Mouse (Mus musculus) CH12.LX (cell line): ENCODE measurements around the gene Polk. TPM values are rescaled to one million over a fixed set of nuclear protein-coding genes. Genes with fewer than 3 reads are reported as not detected.

Experiments used
- DNase-seq: peaks from one replicate; pipeline ENCODE4 v3.0.0-alpha.2; 2013; ENCODE audit errors: extremely low read depth
- H3K27ac ChIP-seq: 2 replicates; pipeline ENCODE4 v1.5.1; 2012; ENCODE audit warnings: low read depth, mild to moderate bottlenecking, control low read depth, moderate library complexity; ENCODE audit not compliant: insufficient read depth
- H3K27me3 ChIP-seq: replicated peaks from 2 replicates; pipeline ENCODE3; 2012; ENCODE audit warnings: inconsistent platforms
- H3K36me3 ChIP-seq, 2 experiments: replicated peaks in 1 of 2; 2 replicates each; pipeline versions ENCODE3 to v1.6.1; 2012; ENCODE audit warnings: inconsistent platforms in 1 of 2, low read length in 1 of 2, mild to moderate bottlenecking in 1 of 2, mixed read lengths in 1 of 2, moderate library complexity in 1 of 2; ENCODE audit not compliant: control insufficient read depth in 1 of 2, insufficient read depth in 1 of 2
- H3K4me1 ChIP-seq, 2 experiments: 2 replicates each; pipeline ENCODE4 v1.6.1; 2012; ENCODE audit warnings: inconsistent platforms in 1 of 2, moderate library complexity in 1 of 2; ENCODE audit not compliant: insufficient read depth in 2 of 2, control insufficient read depth in 1 of 2
- H3K4me2 ChIP-seq: 2 replicates; pipeline ENCODE4 v1.6.1; 2012; ENCODE audit warnings: low read depth, mild to moderate bottlenecking, control low read depth; ENCODE audit not compliant: poor library complexity, insufficient read depth, severe bottlenecking
- H3K4me3 ChIP-seq, 3 experiments: fragments of 150-350 bp in 1 of 3; sonication (generic) in 1 of 3; replicated peaks in 1 of 3; 2 replicates each; pipeline versions ENCODE3 to v1.5.1; 2011 to 2012; ENCODE audit warnings: low read depth in 2 of 3, low read length in 2 of 3, mild to moderate bottlenecking in 2 of 3, moderate library complexity in 2 of 3, control low read depth in 1 of 3, improper control_type of control experiment in 1 of 3, inconsistent platforms in 1 of 3, mixed read lengths in 1 of 3; ENCODE audit not compliant: poor library complexity in 1 of 3
- H3K79me2 ChIP-seq: replicated peaks from 2 replicates; pipeline ENCODE4 v1.6.1; 2012; ENCODE audit warnings: mild to moderate bottlenecking, moderate library complexity; ENCODE audit not compliant: control insufficient read depth, poor library complexity, insufficient read depth, severe bottlenecking; ENCODE audit errors: extremely low read depth
- H3K9ac ChIP-seq: 2 replicates; pipeline ENCODE4 v1.6.1; 2012; ENCODE audit warnings: low read depth, mild to moderate bottlenecking, control low read depth, moderate library complexity; ENCODE audit not compliant: insufficient read depth
- H3K9me3 ChIP-seq: replicated peaks from 2 replicates; pipeline ENCODE3; 2012; ENCODE audit warnings: low read length, inconsistent platforms, mixed read lengths
- BHLHE40 ChIP-seq: IDR thresholded peaks from 2 replicates; pipeline ENCODE4 v1.6.1; 2011; ENCODE audit warnings: mild to moderate bottlenecking, low read depth, low read length, improper control_type of control experiment
- CHD1 ChIP-seq: IDR thresholded peaks from 2 replicates; pipeline ENCODE4 v1.6.1; 2012; ENCODE audit warnings: low read depth, low read length, improper control_type of control experiment, inconsistent platforms
- CHD2 ChIP-seq: IDR thresholded peaks from 2 replicates; pipeline ENCODE4 v1.6.1; 2011; ENCODE audit warnings: low read length, improper control_type of control experiment
- CTCF ChIP-seq, 2 experiments: IDR thresholded peaks in 1 of 2; conservative IDR thresholded peaks in 1 of 2; 2 replicates each; pipeline ENCODE4 v1.5.1; 2011 to 2012; ENCODE audit warnings: low read depth in 2 of 2, low read length in 2 of 2, improper control_type of control experiment in 1 of 2, inconsistent platforms in 1 of 2, mild to moderate bottlenecking in 1 of 2, moderate library complexity in 1 of 2
- E2F4 ChIP-seq: IDR thresholded peaks from 2 replicates; pipeline ENCODE4 v1.6.1; 2011; ENCODE audit warnings: low read depth, low read length, improper control_type of control experiment; ENCODE audit not compliant: insufficient replicate concordance
- ELF1 ChIP-seq: IDR thresholded peaks from 2 replicates; pipeline ENCODE4 v1.6.1; 2014; ENCODE audit warnings: low read depth, mild to moderate bottlenecking, inconsistent platforms, low read length, improper control_type of control experiment
- EP300 ChIP-seq: IDR thresholded peaks from 2 replicates; pipeline ENCODE4 v1.6.1; 2011; ENCODE audit warnings: low read length, improper control_type of control experiment
- ETS1 ChIP-seq: conservative IDR thresholded peaks from 2 replicates; pipeline ENCODE4 v1.6.1; 2012; ENCODE audit warnings: low read depth, mild to moderate bottlenecking, inconsistent platforms, low read length, improper control_type of control experiment, moderate library complexity
- GABPA ChIP-seq: IDR thresholded peaks from 2 replicates; pipeline ENCODE4 v1.6.1; 2012; ENCODE audit warnings: low read depth, low read length, improper control_type of control experiment, inconsistent platforms; ENCODE audit not compliant: insufficient replicate concordance
- HCFC1 ChIP-seq: IDR thresholded peaks from 2 replicates; pipeline ENCODE4 v1.6.1; 2012; ENCODE audit warnings: low read depth, mild to moderate bottlenecking, inconsistent platforms, low read length, improper control_type of control experiment
- IRF4 ChIP-seq: IDR thresholded peaks from 2 replicates; pipeline ENCODE4 v1.6.1; 2014; ENCODE audit warnings: low read depth, mild to moderate bottlenecking, inconsistent platforms, low read length, improper control_type of control experiment
- JUN ChIP-seq: IDR thresholded peaks from 2 replicates; pipeline ENCODE4 v1.6.1; 2011; ENCODE audit warnings: low read depth, mild to moderate bottlenecking, low read length, improper control_type of control experiment, moderate library complexity; ENCODE audit not compliant: insufficient read depth
- JUND ChIP-seq: conservative IDR thresholded peaks from 2 replicates; pipeline ENCODE4 v1.6.1; 2011; ENCODE audit warnings: low read depth, low read length, improper control_type of control experiment
- KAT2A ChIP-seq: IDR thresholded peaks from 2 replicates; pipeline ENCODE4 v1.6.1; 2012; ENCODE audit warnings: low read length, improper control_type of control experiment, inconsistent platforms; ENCODE audit not compliant: insufficient replicate concordance
- MAFK ChIP-seq: IDR thresholded peaks from 2 replicates; pipeline ENCODE4 v1.6.1; 2011; ENCODE audit warnings: low read length, improper control_type of control experiment; ENCODE audit not compliant: insufficient replicate concordance
- MAX ChIP-seq: IDR thresholded peaks from 2 replicates; pipeline ENCODE4 v1.6.1; 2011; ENCODE audit warnings: low read length, improper control_type of control experiment
- MAZ ChIP-seq: IDR thresholded peaks from 2 replicates; pipeline ENCODE4 v1.6.1; 2012; ENCODE audit warnings: low read depth, mild to moderate bottlenecking, inconsistent platforms, low read length, improper control_type of control experiment, moderate library complexity
- MEF2A ChIP-seq: IDR thresholded peaks from 2 replicates; pipeline ENCODE4 v1.6.1; 2014; ENCODE audit warnings: low read depth, mild to moderate bottlenecking, inconsistent platforms, low read length, improper control_type of control experiment, borderline replicate concordance
- MXI1 ChIP-seq: IDR thresholded peaks from 2 replicates; pipeline ENCODE4 v1.6.1; 2011; ENCODE audit warnings: mild to moderate bottlenecking, low read depth, low read length, improper control_type of control experiment
- MYC ChIP-seq: IDR thresholded peaks from 2 replicates; pipeline ENCODE4 v1.6.1; 2011; ENCODE audit warnings: low read depth, mild to moderate bottlenecking, improper control_type of control experiment, low read length
- NELFE ChIP-seq: IDR thresholded peaks from 2 replicates; pipeline ENCODE4 v1.6.1; 2011; ENCODE audit warnings: low read depth, low read length, improper control_type of control experiment
- NRF1 ChIP-seq: IDR thresholded peaks from 2 replicates; pipeline ENCODE4 v1.6.1; 2014; ENCODE audit warnings: low read depth, mild to moderate bottlenecking, inconsistent platforms, low read length, improper control_type of control experiment, moderate library complexity
- PAX5 ChIP-seq: IDR thresholded peaks from 2 replicates; pipeline ENCODE4 v1.6.1; 2012; ENCODE audit warnings: low read length, inconsistent platforms, mixed read lengths
- POLR2A ChIP-seq: IDR thresholded peaks from 2 replicates; pipeline ENCODE4 v1.6.1; 2011; ENCODE audit warnings: low read depth, mild to moderate bottlenecking, improper control_type of control experiment, low read length
- POLR2AphosphoS2 ChIP-seq: IDR thresholded peaks from 2 replicates; pipeline ENCODE4 v1.6.1; 2011; ENCODE audit warnings: low read depth, low read length, improper control_type of control experiment
- RAD21 ChIP-seq: IDR thresholded peaks from 2 replicates; pipeline ENCODE4 v1.6.1; 2011; ENCODE audit warnings: low read depth, mild to moderate bottlenecking, low read length, improper control_type of control experiment, moderate library complexity
- RCOR1 ChIP-seq: conservative IDR thresholded peaks from 2 replicates; pipeline ENCODE4 v1.6.1; 2012; ENCODE audit warnings: low read depth, mild to moderate bottlenecking, inconsistent platforms, low read length, improper control_type of control experiment
- SIN3A ChIP-seq: IDR thresholded peaks from 2 replicates; pipeline ENCODE4 v1.6.1; 2012; ENCODE audit warnings: low read length, improper control_type of control experiment, inconsistent platforms
- SMC3 ChIP-seq: IDR thresholded peaks from 2 replicates; pipeline ENCODE4 v1.6.1; 2011; ENCODE audit warnings: low read depth, low read length, improper control_type of control experiment
- TBP ChIP-seq: conservative IDR thresholded peaks from 2 replicates; pipeline ENCODE4 v1.6.1; 2011; ENCODE audit warnings: low read depth, low read length, improper control_type of control experiment
- TCF12 ChIP-seq: IDR thresholded peaks from 2 replicates; pipeline ENCODE4 v1.6.1; 2014; ENCODE audit warnings: low read depth, mild to moderate bottlenecking, inconsistent platforms, low read length, improper control_type of control experiment
- UBTF ChIP-seq: IDR thresholded peaks from 2 replicates; pipeline ENCODE4 v1.6.1; 2012; ENCODE audit warnings: low read depth, mild to moderate bottlenecking, inconsistent platforms, low read length, improper control_type of control experiment, moderate library complexity
- USF1 ChIP-seq: IDR thresholded peaks from 2 replicates; pipeline ENCODE4 v1.6.1; 2014; ENCODE audit warnings: low read depth, mild to moderate bottlenecking, inconsistent platforms, low read length, improper control_type of control experiment
- USF2 ChIP-seq: conservative IDR thresholded peaks from 2 replicates; pipeline ENCODE4 v1.6.1; 2011; ENCODE audit warnings: low read depth, low read length, improper control_type of control experiment
- ZC3H11A ChIP-seq: IDR thresholded peaks from 2 replicates; pipeline ENCODE4 v1.6.1; 2012; ENCODE audit warnings: low read depth, mild to moderate bottlenecking, inconsistent platforms, low read length, improper control_type of control experiment
- ZKSCAN1 ChIP-seq: IDR thresholded peaks from 2 replicates; pipeline ENCODE4 v1.6.1; 2012; ENCODE audit warnings: low read depth, inconsistent platforms, low read length, improper control_type of control experiment, borderline replicate concordance
- ZMIZ1 ChIP-seq: IDR thresholded peaks from 2 replicates; pipeline ENCODE4 v1.6.1; 2012; ENCODE audit warnings: low read depth, mild to moderate bottlenecking, inconsistent platforms, low read length, improper control_type of control experiment
- ZNF384 ChIP-seq: IDR thresholded peaks from 2 replicates; pipeline ENCODE4 v1.6.1; 2012; ENCODE audit warnings: low read depth, low read length, improper control_type of control experiment, inconsistent platforms
- dilution Hi-C: fragments of 300-500 bp; cut with MboI; formaldehyde crosslinking; loops from 2 replicates; pipeline ENCODE4 v1.14.3; 2020; ENCODE audit warnings: low sequenced_read_pairs; ENCODE audit not compliant: extremely low pct_unique_long_range_greater_than_20kb, extremely low pct_ligation_motif_present
- in situ Hi-C: fragments of 300-500 bp; cut with MboI; formaldehyde crosslinking; loops from 3 replicates; pipeline ENCODE4 v1.14.3; 2019; ENCODE audit warnings: low sequenced_read_pairs, low pct_ligation_motif_present, low pct_unique_long_range_greater_than_20kb, mixed read lengths
- polyA plus RNA-seq: library from polyadenylated mRNA; unstranded; fragments of >175 nt; gene quantifications from 2 replicates; pipeline ENCODE4 v1.2.1, GENCODE M21; 2012; ENCODE audit warnings: low read depth; ENCODE audit not compliant: insufficient read length
- total RNA-seq, 2 experiments: library from RNA; depleted of rRNA; stranded (reverse); fragments of 300-350 nt in 1 of 2; fragments of >200 nt in 1 of 2; gene quantifications; 2 replicates each; pipeline ENCODE4 v1.2.3; 2012 to 2014

Polk gene
- 12.9 and 13.3 TPM in 2 replicates for total RNA-seq (2012; rRNA removed)
- 10.4 and 12.7 TPM in 2 replicates for total RNA-seq (2014; rRNA removed)
- polyA plus RNA-seq: 9.2 and 10.5 TPM in 2 replicates

- H3K9ac ChIP-seq: peak within 1 kb of the TSS; percentile 88
- DNase-seq: peak; percentile 96
- peak within 1 kb of the TSS; percentile 72 for H3K27ac ChIP-seq
- in situ Hi-C loops: no loop called here
- no peaks in the 10 kb centered on the region for H3K27me3 ChIP-seq
- peak within 1 kb of the TSS; percentile 84 for H3K4me2 ChIP-seq
- TF ChIP-seq EP300 (no peak), PAX5 (no peak), MYC (peak; percentile 30; the same call in 1 of the 2 replicates), TCF12 (peak; percentile 81), JUN (no peak), MAFK (no peak), ZNF384 (no peak), BHLHE40 (peak; percentile 21; the same call in 1 of the 2 replicates), ELF1 (peak; percentile 92), MXI1 (peak; percentile 49), ZMIZ1 (peak; percentile 82), E2F4 (no peak), MAZ (peak; percentile 96), UBTF (no peak), TBP (peak; percentile 89), POLR2AphosphoS2 (0 out of 2 replicates have a peak, but pooled peaks have one; percentile 78), KAT2A (peak; percentile 94; the same call in 1 of the 2 replicates), HCFC1 (peak; percentile 98), CHD2 (no peak), POLR2A (peak; percentile 90), NRF1 (peak; percentile 69), JUND (no peak), GABPA (peak; percentile 57; the same call in 1 of the 2 replicates), ETS1 (0 out of 2 replicates have a peak, but pooled peaks have one; percentile 8), CHD1 (no peak), MAX (no peak), SIN3A (peak; percentile 61), SMC3 (no peak), RAD21 (no peak), USF1 (no peak), ZKSCAN1 (no peak), MEF2A (0 out of 2 replicates have a peak, but pooled peaks have one; percentile 13), CTCF (conservative IDR thresholded peaks at IDR 0.05 in 1 of 2, IDR thresholded peaks at IDR 0.05 in 1 of 2; ENCODE audit: low read depth in 2 of 2, low read length in 2 of 2) (no peak), IRF4 (peak; percentile 79; the same call in 1 of the 2 replicates), USF2 (no peak), ZC3H11A (no peak), NELFE (peak; percentile 89), RCOR1 (no peak)
- H3K79me2 ChIP-seq: peaks cover 32% of the 10 kb centered on the region
- H3K4me1 ChIP-seq: 0 out of 4 replicates have a peak, but pooled peaks cover 0 to 3% of the 10 kb centered on the region in 2 experiments
- H3K9me3 ChIP-seq: no peaks in the 10 kb centered on the region
- dilution Hi-C loops: no loop called here
- H3K4me3 ChIP-seq: peak within 1 kb of the TSS; percentile 93 to 95 (median 95)
- H3K36me3 ChIP-seq: peaks cover 0 to 3% of the 10 kb centered on the region in 2 experiments
These were observed at the start of gene Polk, which contains the start of gene Col4a3bp for GRCm38 (mm10) chr13:96542081-96542889. Gene Polk (minus strand): TSS chr13:96542579. Gene Col4a3bp (plus strand): TSS chr13:96542618.
